ENCODE assay signal across 8 mouse cellular contexts in genomic region chr10:80115944-80116335, GRCm38 (mm10). TPM values are rescaled to one million over a fixed set of nuclear protein-coding genes. Genes with fewer than 3 reads are reported as not detected.
A peak's percentile ranks its signal among the peaks of the same experiment; 100 is the strongest.
DNase-seq lines count a peak whose midpoint lies in the region; ATAC-seq and TF ChIP-seq lines count a peak whose summit lies in the region.

No protein-coding gene starts in this region.

- H3K4me1 ChIP-seq in spleen, adult 2 months (ENCODE audit: control insufficient read depth, insufficient read depth, insufficient read length), result peaks cover 14% of the 10 kb centered on the region
- H3K4me1 ChIP-seq in liver, adult 2 months (ENCODE audit: control insufficient read depth, insufficient read depth, low read length), result peaks cover 21% of the 10 kb centered on the region
- peaks cover 27% of the 10 kb centered on the region for H3K4me1 ChIP-seq in stomach, embryonic 16.5 days (ENCODE audit: control insufficient read depth, insufficient read depth, low read length)

- H3K9me3 ChIP-seq in stomach, embryonic 16.5 days (replicated peaks; ENCODE audit: control insufficient read depth, low read length), result no peaks in the 10 kb centered on the region

- TF ChIP-seq POLR2A in spleen, adult 2 months (IDR thresholded peaks at IDR 0.05; ENCODE audit: low read depth, low read length), result no peak
- no peak for TF ChIP-seq POLR2A in liver, adult 2 months (IDR thresholded peaks at IDR 0.05; ENCODE audit: extremely low read depth, insufficient read depth, low read length)

- H3K36me3 ChIP-seq in spleen, adult 2 months (ENCODE audit: control insufficient read depth, insufficient read depth, low read length), result peaks cover 3% of the 10 kb centered on the region
- H3K36me3 ChIP-seq in liver, adult 2 months (ENCODE audit: control insufficient read depth, insufficient read depth, low read length), result no peaks in the 10 kb centered on the region
- H3K36me3 ChIP-seq in stomach, embryonic 16.5 days (ENCODE audit: control insufficient read depth, insufficient read depth, low read length), result no peaks in the 10 kb centered on the region

- no peak for TF ChIP-seq CTCF in spleen, adult 2 months (IDR thresholded peaks at IDR 0.05; ENCODE audit: extremely low read depth, insufficient read depth, insufficient read length, insufficient replicate concordance)
- no peak for TF ChIP-seq CTCF in liver, adult 2 months (IDR thresholded peaks at IDR 0.05; ENCODE audit: low read depth, low read length)

- H3K9ac ChIP-seq in liver, adult 2 months (ENCODE audit: low read depth, low read length), result peak overlapping the region; percentile 95
- peak overlapping the region; percentile 86 for H3K9ac ChIP-seq in stomach, embryonic 16.5 days (ENCODE audit: low read length)

- peak overlapping the region; percentile 92 for H3K4me3 ChIP-seq in spleen, adult 2 months (ENCODE audit: extremely low read depth, insufficient read depth, insufficient read length)
- peak overlapping the region; percentile 73 for H3K4me3 ChIP-seq in liver, adult 2 months (ENCODE audit: insufficient read depth, low read depth, low read length)
- H3K4me3 ChIP-seq in stomach, embryonic 16.5 days (replicated peaks; ENCODE audit: low read length), result peak overlapping the region; percentile 92

- H3K27ac ChIP-seq in spleen, adult 2 months (ENCODE audit: insufficient read depth, low read length), result peak overlapping the region; percentile 85
- peak overlapping the region; percentile 92 for H3K27ac ChIP-seq in liver, adult 2 months (replicated peaks; ENCODE audit: insufficient read depth, low read depth, low read length)
- peak overlapping the region; percentile 85 for H3K27ac ChIP-seq in stomach, embryonic 16.5 days (ENCODE audit: low read length)

- WGBS in spleen, adult 2 months, result under 1% methylated on average over 63 of the region's 63 CpGs
- under 1% methylated on average over 63 of the region's 63 CpGs for WGBS in liver, adult 2 months
- 0% methylated on average over 63 of the region's 63 CpGs for WGBS in stomach, embryonic 16.5 days

- H3K27me3 ChIP-seq in spleen, adult 2 months (ENCODE audit: control insufficient read depth, insufficient read depth, low read length), result no peaks in the 10 kb centered on the region
- H3K27me3 ChIP-seq in liver, adult 2 months (ENCODE audit: control insufficient read depth, insufficient read depth, low read length), result no peaks in the 10 kb centered on the region
- H3K27me3 ChIP-seq in stomach, embryonic 16.5 days (ENCODE audit: control insufficient read depth, insufficient read depth, low read length), result no peaks in the 10 kb centered on the region

- no peak for ATAC-seq in stomach, embryonic 16.5 days (ENCODE audit: insufficient read depth, low FRiP score)
- no peak for ATAC-seq in erythroid progenitor cell, adult 5-6 weeks (replicated peaks; ENCODE audit: low FRiP score, poor library complexity, severe bottlenecking)

- peaks cover 45% of the 10 kb centered on the region for H3K79me2 ChIP-seq in liver, adult 2 months (ENCODE audit: control insufficient read depth, insufficient read depth, low read length)

- peak overlapping the region; percentile 95 for H3K4me2 ChIP-seq in stomach, embryonic 16.5 days (ENCODE audit: low read depth, low read length)

- peak; percentile 50 for DNase-seq in embryo, embryonic 11 days
- no peak for DNase-seq in embryo, embryonic 10 days (ENCODE audit: low spot score)
- no peak for DNase-seq in spleen, adult 2 months (ENCODE audit: low read depth in 1 of 2, low spot score in 2 of 2)
- DNase-seq in spleen, adult 18-20 months, result no peak
- no peak for DNase-seq in liver, adult 2 months (ENCODE audit: extremely low read depth, low read depth, low spot score)
- no peak for DNase-seq in adrenal gland, postnatal 14 days

RNA-seq across cellular contexts. Expression of gene Stk11, which starts 0.3 kb away (rescaled TPM):
- polyA plus RNA-seq in spleen, adult 2 months (2012; rRNA removed), result 120 and 144 TPM in 2 replicates
- 71.5 and 75.0 TPM in 2 replicates for total RNA-seq in liver, adult 2 months (2014; rRNA removed)
- polyA plus RNA-seq in liver, adult 2 months (2012; rRNA removed), result 96.8 and 110 TPM in 2 replicates
- 14.5 and 14.8 TPM in 2 replicates for polyA plus RNA-seq in stomach, embryonic 16.5 days (2015; fragmentation: Nextera tagmentation; extraction: Ambion mirVana)
- total RNA-seq in erythroid progenitor cell, adult 5-6 weeks (2015; ENCODE audit: low replicate concordance), result 224 and 296 TPM in 2 replicates
- total RNA-seq in erythroid progenitor cell, adult 5-6 weeks (2017; ENCODE audit: low replicate concordance), result 440 and 520 TPM in 2 replicates
- 138 and 147 TPM in 2 replicates for total RNA-seq in adrenal gland, postnatal 14 days (2021)

RNA-seq across cellular contexts. Expression of gene Sbno2, which starts 10.6 kb away (rescaled TPM):
- 95.0 and 122 TPM in 2 replicates for polyA plus RNA-seq in spleen, adult 2 months (2012; rRNA removed)
- total RNA-seq in liver, adult 2 months (2014; rRNA removed), result 8.9 and 11.8 TPM in 2 replicates
- 19.2 and 25.9 TPM in 2 replicates for polyA plus RNA-seq in liver, adult 2 months (2012; rRNA removed)
- polyA plus RNA-seq in stomach, embryonic 16.5 days (2015; fragmentation: Nextera tagmentation; extraction: Ambion mirVana), result 17.2 and 19.0 TPM in 2 replicates
- 19.5 and 21.8 TPM in 2 replicates for total RNA-seq in erythroid progenitor cell, adult 5-6 weeks (2015; ENCODE audit: low replicate concordance)
- 34.3 and 36.1 TPM in 2 replicates for total RNA-seq in erythroid progenitor cell, adult 5-6 weeks (2017; ENCODE audit: low replicate concordance)
- total RNA-seq in adrenal gland, postnatal 14 days (2021), result 52.8 and 52.9 TPM in 2 replicates

RNA-seq across cellular contexts. Expression of gene Atp5d, which starts 22.5 kb away (rescaled TPM):
- polyA plus RNA-seq in spleen, adult 2 months (2012; rRNA removed), result 592 and 782 TPM in 2 replicates
- 144 and 218 TPM in 2 replicates for total RNA-seq in liver, adult 2 months (2014; rRNA removed)
- 1,387 and 1,558 TPM in 2 replicates for polyA plus RNA-seq in liver, adult 2 months (2012; rRNA removed)
- 536 and 594 TPM in 2 replicates for polyA plus RNA-seq in stomach, embryonic 16.5 days (2015; fragmentation: Nextera tagmentation; extraction: Ambion mirVana)
- total RNA-seq in erythroid progenitor cell, adult 5-6 weeks (2015; ENCODE audit: low replicate concordance), result 89.3 and 94.8 TPM in 2 replicates
- total RNA-seq in erythroid progenitor cell, adult 5-6 weeks (2017; ENCODE audit: low replicate concordance), result 19.4 and 39.9 TPM in 2 replicates
- 920 and 980 TPM in 2 replicates for total RNA-seq in adrenal gland, postnatal 14 days (2021)

RNA-seq across cellular contexts. Expression of gene Cbarp, which starts 24.7 kb away (rescaled TPM):
- 11.9 and 13.4 TPM in 2 replicates for polyA plus RNA-seq in spleen, adult 2 months (2012; rRNA removed)
- 0.47 and 0.55 TPM in 2 replicates for total RNA-seq in liver, adult 2 months (2014; rRNA removed)
- 1.2 TPM in 2 replicates for polyA plus RNA-seq in liver, adult 2 months (2012; rRNA removed)
- polyA plus RNA-seq in stomach, embryonic 16.5 days (2015; fragmentation: Nextera tagmentation; extraction: Ambion mirVana), result 3.1 and 3.9 TPM in 2 replicates
- not detected in 2 replicates for total RNA-seq in erythroid progenitor cell, adult 5-6 weeks (2015; ENCODE audit: low replicate concordance)
- not detected in 2 replicates for total RNA-seq in erythroid progenitor cell, adult 5-6 weeks (2017; ENCODE audit: low replicate concordance)
- 69.9 and 137 TPM in 2 replicates for total RNA-seq in adrenal gland, postnatal 14 days (2021)

RNA-seq across cellular contexts. Expression of gene Midn, which starts 32.1 kb away (rescaled TPM):
- polyA plus RNA-seq in spleen, adult 2 months (2012; rRNA removed), result 128 and 157 TPM in 2 replicates
- total RNA-seq in liver, adult 2 months (2014; rRNA removed), result 6.9 and 11.6 TPM in 2 replicates
- 27.4 and 38.8 TPM in 2 replicates for polyA plus RNA-seq in liver, adult 2 months (2012; rRNA removed)
- 7.8 and 9.8 TPM in 2 replicates for polyA plus RNA-seq in stomach, embryonic 16.5 days (2015; fragmentation: Nextera tagmentation; extraction: Ambion mirVana)
- 20.1 and 23.8 TPM in 2 replicates for total RNA-seq in erythroid progenitor cell, adult 5-6 weeks (2015; ENCODE audit: low replicate concordance)
- total RNA-seq in erythroid progenitor cell, adult 5-6 weeks (2017; ENCODE audit: low replicate concordance), result 12.5 and 18.2 TPM in 2 replicates
- total RNA-seq in adrenal gland, postnatal 14 days (2021), result 114 and 140 TPM in 2 replicates
